In the genomic region with DNA sequence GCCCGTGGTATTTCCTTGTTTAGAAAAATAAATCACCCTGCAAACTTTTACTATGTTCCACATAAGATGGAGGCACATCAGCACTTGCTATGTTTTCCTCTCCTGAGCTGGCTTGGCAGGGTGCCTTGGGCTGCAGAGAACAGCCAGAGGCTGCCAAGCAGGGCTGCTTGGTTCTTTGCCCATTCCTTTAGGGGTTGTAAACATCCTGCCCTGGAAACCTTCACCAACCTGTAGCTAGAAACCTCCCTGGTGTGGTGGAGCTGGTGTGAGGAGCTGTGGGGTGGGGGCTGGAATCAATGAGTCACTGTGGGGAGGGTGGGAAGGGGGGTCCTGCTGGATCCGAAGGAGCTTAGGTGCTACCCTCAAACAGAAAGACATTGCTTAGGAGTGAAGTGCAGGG, we compare ENCODE assay signal across 10 mouse cellular contexts.
A peak's percentile ranks its signal among the peaks of the same experiment; 100 is the strongest.
DNase-seq lines count a peak whose midpoint lies in the region; ATAC-seq and TF ChIP-seq lines count a peak whose summit lies in the region.
"Had no signal": no experiment of that assay in that cellular context is flagged by ENCODE, and none has a peak within 500 bp of the region (broad histone marks: within the 10 kb centered on the region; RNA-seq: fewer than 3 reads in every experiment).

No protein-coding gene starts in this region.

- no peak for TF ChIP-seq POLR2A in brain, embryonic 14.5 days (IDR thresholded peaks at IDR 0.05; ENCODE audit: borderline replicate concordance, extremely low read depth, insufficient read depth, insufficient read length, poor library complexity, severe bottlenecking)

- H3K4me2 ChIP-seq in kidney, embryonic 15.5 days: no peak overlapping the region
- no peak overlapping the region for H3K4me2 ChIP-seq in lung, postnatal 0 days (replicated peaks; ENCODE audit: low read depth, low read length)
- H3K4me2 ChIP-seq in liver, postnatal 0 days (ENCODE audit: low read depth, low read length): no peak overlapping the region

- peaks cover 13% of the 10 kb centered on the region for H3K4me1 ChIP-seq in kidney, embryonic 15.5 days
- peaks cover 4% of the 10 kb centered on the region; the same call in 1 of the 2 replicates for H3K4me1 ChIP-seq in lung, postnatal 0 days (ENCODE audit: insufficient read depth, low read depth, low read length)
- no peaks in the 10 kb centered on the region for H3K4me1 ChIP-seq in liver, postnatal 0 days (ENCODE audit: insufficient read depth)

- TF ChIP-seq CTCF in gastrocnemius, adult 2 months (IDR thresholded peaks at IDR 0.05): no peak
- TF ChIP-seq CTCF in brain, embryonic 14.5 days (IDR thresholded peaks at IDR 0.05; ENCODE audit: borderline replicate concordance, extremely low read depth, insufficient read depth, insufficient read length): no peak
- no peak for TF ChIP-seq CTCF in lung, postnatal 0 days (IDR thresholded peaks at IDR 0.05)
- TF ChIP-seq CTCF in liver, postnatal 0 days (IDR thresholded peaks at IDR 0.05; ENCODE audit: low read depth): no peak

- H3K9ac ChIP-seq in kidney, embryonic 15.5 days: no peak overlapping the region
- H3K9ac ChIP-seq in lung, postnatal 0 days (replicated peaks; ENCODE audit: low read depth): no peak overlapping the region
- H3K9ac ChIP-seq in liver, postnatal 0 days (replicated peaks): no peak overlapping the region
- H3K9ac ChIP-seq: liver, embryonic 14.5 days had no signal

- no peaks in the 10 kb centered on the region for H3K27me3 ChIP-seq in kidney, embryonic 15.5 days
- no peaks in the 10 kb centered on the region for H3K27me3 ChIP-seq in lung, postnatal 0 days (replicated peaks; ENCODE audit: insufficient read depth, low read length)
- no peaks in the 10 kb centered on the region for H3K27me3 ChIP-seq in liver, postnatal 0 days (ENCODE audit: insufficient read depth, low read length)

- WGBS in kidney, embryonic 15.5 days: 51% methylated on average over 2 of the region's 2 CpGs
- 32% methylated on average over 2 of the region's 2 CpGs for whole genome bisulfite sequencing in lung, postnatal 0 days
- 62% methylated on average over 2 of the region's 2 CpGs for WGBS in liver, postnatal 0 days (ENCODE audit: insufficient replicate concordance)

- ATAC-seq in kidney, embryonic 15.5 days (replicated peaks; ENCODE audit: low FRiP score): no peak
- ATAC-seq in lung, postnatal 0 days: peak; percentile 55
- ATAC-seq in liver, postnatal 0 days: no peak
- ATAC-seq: activated CD4-positive, CD25-positive, alpha-beta regulatory T cell, adult 4 months had no signal

- no peaks in the 10 kb centered on the region for H3K36me3 ChIP-seq in kidney, embryonic 15.5 days
- no peaks in the 10 kb centered on the region for H3K36me3 ChIP-seq in lung, postnatal 0 days (ENCODE audit: insufficient read depth, low read length)
- H3K36me3 ChIP-seq in liver, postnatal 0 days (replicated peaks; ENCODE audit: insufficient read depth, low read length): no peaks in the 10 kb centered on the region

- intact Hi-C loops in gastrocnemius, adult 2 months (cut with DNase I): loop anchor here (5.0 to 10.0 kb wide), 2 partner anchors 82 to 630 kb away; a partner anchor contains a TSS

- H3K9me3 ChIP-seq in kidney, embryonic 15.5 days (replicated peaks): no peaks in the 10 kb centered on the region
- H3K9me3 ChIP-seq in lung, postnatal 0 days (ENCODE audit: low read length): no peaks in the 10 kb centered on the region
- no peaks in the 10 kb centered on the region for H3K9me3 ChIP-seq in liver, postnatal 0 days (ENCODE audit: low read length)

- H3K27ac ChIP-seq in gastrocnemius, adult 2 months: no peak overlapping the region
- no peak overlapping the region for H3K27ac ChIP-seq in kidney, embryonic 15.5 days
- H3K27ac ChIP-seq in lung, postnatal 0 days (ENCODE audit: low read length): no peak overlapping the region
- no peak overlapping the region for H3K27ac ChIP-seq in liver, postnatal 0 days (ENCODE audit: low read depth)
- H3K27ac ChIP-seq: liver, embryonic 14.5 days had no signal

- H3K4me3 ChIP-seq in gastrocnemius, adult 2 months: no peak overlapping the region
- no peak overlapping the region for H3K4me3 ChIP-seq in kidney, embryonic 15.5 days (replicated peaks)
- no peak overlapping the region for H3K4me3 ChIP-seq in lung, postnatal 0 days (ENCODE audit: low read depth, low read length)
- H3K4me3 ChIP-seq in liver, postnatal 0 days (ENCODE audit: low read depth, low read length): no peak overlapping the region

- DNase-seq in gastrocnemius, adult 2 months: peak; percentile 72
- DNase-seq in gastrocnemius, postnatal 25 days: no peak
- DNase-seq in kidney, postnatal 4 days: peak; percentile 39 to 52
- peak; percentile 80 for DNase-seq in brain, embryonic 14.5 days (ENCODE audit: low read depth)
- peak; percentile 50 for DNase-seq in lung, postnatal 0 days (ENCODE audit: low spot score)
- DNase-seq in thymus, postnatal 14 days: no peak
- DNase-seq in liver, postnatal 0 days: no peak

- TF ChIP-seq EP300 in lung, postnatal 0 days (IDR thresholded peaks at IDR 0.05): no peak
- no peak for TF ChIP-seq EP300 in liver, postnatal 0 days (IDR thresholded peaks at IDR 0.05; ENCODE audit: low read depth)

Comparison
In these comparisons a context has a peak if more than half of its experiments do, and no peak if none do; other contexts are left out.
1. DNase-seq: peak in gastrocnemius, adult 2 months (single experiment), kidney, postnatal 4 days (2 of 2), brain, embryonic 14.5 days (single experiment) and lung, postnatal 0 days (single experiment); none in gastrocnemius, postnatal 25 days (single experiment), thymus, postnatal 14 days (single experiment) and liver, postnatal 0 days (single experiment).